Mouse (Mus musculus): Measurements from ENCODE around the gene Galr2.

Galr2 gene

DNA sequence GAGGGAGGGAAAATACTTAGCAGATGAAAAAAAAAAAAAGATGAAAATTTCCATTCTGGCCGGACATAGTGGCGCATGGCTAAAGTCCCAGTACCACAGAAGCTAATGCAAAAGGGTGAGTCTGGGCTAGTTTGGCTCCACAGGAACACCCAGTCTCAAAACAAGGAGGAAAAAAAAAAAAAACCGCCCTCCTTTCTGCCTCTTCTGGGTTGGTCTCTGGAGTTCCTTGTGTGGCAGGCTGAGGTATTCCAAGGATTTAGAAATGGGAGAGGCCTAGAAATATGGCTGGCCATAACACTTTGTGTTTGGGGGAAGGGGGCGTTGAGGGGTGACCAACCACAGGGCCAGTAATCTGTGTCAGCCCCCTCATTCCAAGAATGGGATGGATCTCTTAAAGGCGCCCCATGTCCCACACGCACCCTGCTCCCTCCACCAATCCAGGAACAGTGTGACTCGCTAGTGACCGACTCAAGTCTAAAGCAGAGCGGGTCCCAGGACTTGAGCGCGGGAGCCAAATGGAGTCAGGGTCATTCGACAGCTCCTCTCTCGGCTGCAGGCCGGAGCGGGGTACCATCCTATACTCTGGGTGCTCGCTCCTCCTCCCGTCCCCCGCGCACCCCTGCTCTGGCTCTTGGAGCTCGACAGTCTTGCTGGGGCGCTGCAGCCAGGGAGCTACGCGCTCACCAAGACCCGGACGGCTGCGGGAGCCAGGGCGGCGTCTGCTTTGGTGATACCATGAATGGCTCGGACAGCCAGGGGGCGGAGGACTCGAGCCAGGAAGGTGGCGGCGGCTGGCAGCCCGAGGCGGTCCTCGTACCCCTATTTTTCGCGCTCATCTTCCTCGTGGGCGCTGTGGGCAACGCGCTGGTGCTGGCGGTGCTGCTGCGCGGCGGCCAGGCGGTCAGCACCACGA, at the start of gene Galr2:
Galr2 (plus strand) TSS at position 189 of the 913 bp plus-strand sequence.
- peak in 1 of 2 experiments; percentile 29 for DNase-seq

DNA sequence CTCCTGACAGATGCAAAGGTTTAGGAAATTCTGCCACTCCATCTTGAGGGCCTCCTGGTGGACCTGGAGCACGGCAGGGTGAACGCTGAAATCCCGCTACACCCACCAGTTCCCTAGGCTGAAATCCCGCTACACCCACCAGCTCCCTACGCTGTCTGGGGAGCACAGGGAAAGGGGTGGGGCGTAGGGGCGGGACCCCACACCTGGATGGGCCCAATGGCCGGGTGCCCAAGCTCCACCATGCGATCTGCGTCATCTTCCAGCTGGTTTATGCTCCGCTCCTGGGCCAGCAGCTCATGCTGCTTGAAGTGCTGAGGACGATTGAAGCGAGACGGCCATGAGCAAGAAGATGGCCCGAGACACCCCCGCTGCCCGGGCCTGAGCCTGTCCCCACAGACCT, 48.3 kb upstream of the Galr2 start:
- no peak for DNase-seq

DNA sequence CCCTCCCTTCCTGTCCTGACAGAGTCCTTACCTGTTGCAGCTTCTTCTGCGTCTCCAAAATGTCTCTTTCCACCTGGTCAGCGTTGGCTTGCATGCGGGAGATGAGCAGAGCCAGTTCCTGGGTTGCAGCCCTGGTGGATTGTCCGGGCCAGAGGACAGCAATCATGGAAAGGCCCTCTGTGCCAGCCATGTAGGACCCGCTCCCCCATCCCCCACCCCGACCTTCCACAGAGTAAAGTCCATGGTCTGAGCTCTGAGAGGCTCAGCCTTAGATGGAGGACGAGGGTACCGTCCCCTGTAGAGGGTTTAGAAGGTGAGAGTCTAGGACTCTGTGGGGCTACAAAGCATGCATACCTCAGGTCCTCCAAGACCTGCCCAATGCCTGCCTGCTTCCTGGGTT, 45.8 kb upstream of the Galr2 start:
- DNase-seq, result no peak

DNA sequence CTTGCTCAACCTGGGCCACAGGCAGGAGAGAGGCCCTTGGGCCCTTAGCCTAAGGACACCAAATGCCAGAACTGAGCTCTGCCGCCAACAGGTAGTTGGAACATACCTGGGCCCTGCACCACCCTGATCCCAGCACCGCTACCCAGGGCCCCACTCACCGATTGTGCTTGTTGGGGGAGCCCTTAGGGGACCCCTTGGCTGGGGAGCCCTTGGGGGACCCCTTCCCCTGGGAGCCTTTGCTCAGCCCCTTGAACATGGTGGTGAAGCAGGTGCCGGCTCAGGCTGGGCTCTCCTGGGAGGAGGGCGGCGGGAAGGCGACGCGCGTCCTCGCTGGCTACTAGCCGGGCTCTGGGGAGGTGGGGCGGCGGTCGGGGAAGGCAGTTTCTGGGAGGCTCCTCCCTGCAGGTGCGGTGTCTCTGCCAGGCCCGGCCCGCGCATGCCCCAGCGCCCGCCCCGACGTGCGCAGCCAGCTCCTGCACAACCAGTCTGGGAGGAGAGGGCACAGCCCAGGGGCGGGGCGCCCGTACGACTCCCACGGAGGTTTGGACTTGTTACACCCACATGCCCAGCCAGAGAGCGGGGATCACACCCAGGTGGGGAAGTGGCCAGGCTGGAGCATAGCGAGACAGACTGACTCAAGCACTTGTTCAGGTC, 42.9 kb upstream of the Galr2 start, which contains the start of gene Evpl:
Evpl (minus strand) TSS at position 336 of the 654 bp plus-strand sequence.
- no peak for DNase-seq

DNA sequence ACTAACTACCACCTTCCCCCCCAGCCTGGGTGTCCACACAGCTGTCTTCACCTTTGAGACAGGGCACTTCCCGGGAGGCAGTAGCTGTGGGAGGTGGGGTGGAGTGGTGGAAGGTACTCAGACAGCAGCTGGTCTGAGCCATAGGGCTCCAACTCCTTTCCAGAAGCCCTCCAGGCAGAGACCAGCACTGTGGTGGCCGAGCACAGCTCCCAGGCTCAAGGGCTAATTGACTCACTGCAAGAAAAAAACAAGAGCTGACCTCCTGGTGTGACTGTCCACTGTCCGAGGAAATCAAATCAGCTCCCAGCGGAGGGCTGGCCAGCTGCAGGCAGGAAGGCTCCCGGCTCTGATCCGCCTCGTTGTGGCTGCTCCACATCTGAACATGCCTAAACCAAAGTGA, 40.9 kb upstream of the Galr2 start:
- no peak for DNase-seq

DNA sequence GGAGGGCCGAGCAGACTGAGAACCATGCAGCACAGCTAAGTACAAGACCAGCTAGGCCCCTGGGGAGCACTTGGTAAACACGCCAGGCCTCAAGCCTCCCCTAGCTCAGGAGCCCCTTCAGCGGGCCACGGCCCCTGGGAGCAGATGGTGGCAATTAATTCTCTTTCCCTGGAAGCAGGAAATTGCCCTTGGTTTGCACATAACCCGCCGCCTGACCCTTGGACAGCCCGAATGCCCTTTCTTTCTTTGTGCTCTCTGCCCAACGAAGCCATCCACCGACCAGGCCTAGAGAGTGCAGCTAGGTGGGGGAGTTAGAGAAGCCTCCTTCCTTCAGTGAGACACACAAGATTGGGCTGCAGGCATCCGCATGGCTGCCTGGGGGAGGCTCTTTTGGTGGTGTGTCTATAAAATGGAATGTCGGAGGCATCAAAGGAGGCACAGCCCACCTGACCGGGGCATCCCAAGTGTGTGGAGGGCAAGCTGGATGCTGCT, 38.9 kb upstream of the Galr2 start:
- no peak for DNase-seq

DNA sequence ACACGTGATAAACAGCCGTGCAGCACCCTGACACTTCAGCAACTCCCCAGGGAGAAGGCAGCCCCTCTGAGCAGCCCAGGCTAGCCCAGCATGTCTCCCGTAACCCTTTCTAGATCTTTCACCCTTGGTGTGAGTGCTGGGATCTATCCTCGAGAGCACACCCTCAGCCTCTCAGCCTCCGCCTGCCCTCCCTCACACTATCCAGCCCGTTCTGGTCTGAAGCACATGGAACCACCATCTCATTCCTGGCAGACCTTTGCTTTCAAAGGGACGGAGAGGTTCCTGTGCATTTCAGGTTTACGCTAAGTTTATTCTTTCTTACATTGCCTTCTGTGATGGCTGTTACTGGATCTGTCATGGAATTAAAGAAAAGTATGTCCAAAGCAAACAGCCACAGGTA, 36.2 kb upstream of the Galr2 start:
- no peak for DNase-seq

DNA sequence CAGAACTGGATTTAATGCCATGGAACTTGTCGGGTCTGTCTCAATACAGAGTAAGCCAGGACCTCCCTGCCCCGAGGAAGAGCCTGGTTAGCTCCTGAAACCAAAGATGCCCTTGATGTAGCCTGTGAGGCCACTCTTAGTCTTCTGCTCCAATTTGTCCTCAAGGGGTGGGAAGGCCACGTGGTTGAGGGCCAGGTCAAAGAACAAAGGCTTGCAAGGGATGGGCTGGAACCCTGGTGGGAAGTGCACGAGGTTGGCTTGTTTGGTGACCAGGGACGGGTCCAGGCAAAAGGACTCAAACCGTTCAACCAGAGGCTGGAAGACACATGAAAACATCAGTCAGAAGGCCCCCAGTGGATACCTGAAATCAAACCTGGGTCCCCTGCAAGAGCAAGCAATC, 35.1 kb upstream of the Galr2 start:
- DNase-seq, result no peak

DNA sequence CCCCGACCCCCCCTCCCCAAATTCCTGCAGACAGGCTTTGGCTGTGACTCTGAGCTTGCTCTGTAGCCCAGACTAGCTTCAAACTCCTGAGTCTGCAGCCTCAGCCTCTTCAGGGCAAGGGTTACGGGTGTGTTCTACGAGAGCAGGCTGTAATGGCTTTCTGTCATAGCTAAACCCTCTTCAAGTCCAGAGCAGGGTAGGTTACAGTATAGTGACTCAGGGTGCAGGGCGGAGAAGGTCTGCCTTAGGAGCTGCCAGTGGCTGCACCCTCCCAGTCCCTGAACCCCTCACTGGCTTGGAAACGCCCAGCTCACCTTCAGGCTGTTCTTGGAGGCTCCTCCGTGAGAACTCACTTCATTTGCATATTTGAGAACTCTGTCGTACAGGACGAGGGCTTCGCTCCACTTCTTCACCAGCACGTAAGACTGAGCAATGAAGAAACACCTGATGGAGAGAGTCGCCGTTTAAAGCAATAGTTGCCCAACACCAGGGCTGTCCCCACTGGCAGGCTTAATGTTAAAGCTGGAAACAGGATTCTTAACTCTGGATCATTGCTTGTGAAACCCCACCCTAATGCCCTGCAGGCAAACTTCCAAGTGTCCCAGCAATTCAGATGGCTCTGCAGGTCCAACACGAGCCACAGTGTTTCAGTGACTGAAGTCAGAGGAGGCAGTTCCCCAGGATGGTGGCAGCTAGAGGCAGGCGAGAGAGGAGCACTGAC, 33.1 kb upstream of the Galr2 start:
- DNase-seq, result no peak

DNA sequence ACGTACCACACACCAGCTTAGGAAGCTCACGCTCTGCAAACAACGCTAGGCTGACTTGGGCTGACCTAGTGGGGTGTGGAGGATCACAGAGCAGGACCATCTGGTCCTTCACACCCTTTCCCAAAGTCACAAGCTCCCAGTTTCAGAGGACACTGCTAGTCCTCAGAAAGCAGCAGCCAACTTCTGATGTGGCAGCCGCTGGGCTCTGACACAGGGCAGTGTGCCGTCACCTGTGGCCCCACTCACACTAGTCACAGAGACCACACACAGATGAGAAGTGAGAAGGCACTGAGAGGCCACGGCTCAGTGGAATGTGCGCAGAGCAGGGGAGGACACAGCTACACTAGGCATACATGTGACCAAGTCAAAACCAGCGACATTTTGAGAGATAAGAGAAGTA, 29.8 kb upstream of the Galr2 start:
- DNase-seq, result no peak

DNA sequence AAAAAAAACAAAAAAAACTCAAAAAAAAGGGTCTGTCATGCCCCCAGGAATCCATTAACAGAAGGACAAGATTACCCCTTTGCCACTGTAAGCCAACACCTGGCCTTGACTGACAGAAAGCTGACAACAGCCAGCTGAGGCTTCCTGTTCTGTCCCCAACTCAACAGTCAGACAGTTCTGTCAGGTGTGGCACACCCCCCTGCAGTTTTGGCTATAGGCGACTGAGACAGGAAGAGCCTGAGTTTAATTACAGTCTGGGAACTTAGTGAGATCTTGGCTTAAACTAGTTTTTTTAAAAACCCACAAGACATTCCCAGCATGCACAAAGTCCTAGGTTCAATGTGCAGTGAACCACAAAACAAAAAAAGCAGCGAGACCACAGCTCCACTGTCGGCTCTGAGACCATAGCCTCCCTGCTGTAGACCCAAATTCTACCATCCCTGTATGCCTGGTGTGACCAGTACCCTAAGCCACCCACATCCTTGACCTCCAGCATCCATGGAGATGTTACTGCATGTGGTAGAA, 27.6 kb upstream of the Galr2 start:
- DNase-seq, result no peak

DNA sequence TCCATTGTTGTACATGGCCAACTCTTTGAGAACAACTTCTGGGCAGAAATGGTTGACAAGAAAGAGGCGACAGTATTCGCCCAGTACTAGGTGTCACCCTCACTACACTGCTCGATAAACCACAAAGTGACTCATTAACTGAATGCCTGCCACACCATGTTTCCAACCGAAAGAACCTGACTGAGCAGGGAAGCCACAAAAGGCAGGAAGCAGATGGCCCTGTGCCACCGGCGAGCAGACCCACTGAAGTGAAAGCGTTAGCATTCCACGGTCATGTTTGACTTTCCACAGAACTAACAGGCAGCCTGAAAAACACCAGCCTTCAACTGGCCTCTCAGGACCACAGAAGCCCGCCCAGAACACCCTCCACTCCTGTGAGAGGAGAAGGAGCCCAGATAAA, 26.1 kb upstream of the Galr2 start:
- DNase-seq, result no peak

DNA sequence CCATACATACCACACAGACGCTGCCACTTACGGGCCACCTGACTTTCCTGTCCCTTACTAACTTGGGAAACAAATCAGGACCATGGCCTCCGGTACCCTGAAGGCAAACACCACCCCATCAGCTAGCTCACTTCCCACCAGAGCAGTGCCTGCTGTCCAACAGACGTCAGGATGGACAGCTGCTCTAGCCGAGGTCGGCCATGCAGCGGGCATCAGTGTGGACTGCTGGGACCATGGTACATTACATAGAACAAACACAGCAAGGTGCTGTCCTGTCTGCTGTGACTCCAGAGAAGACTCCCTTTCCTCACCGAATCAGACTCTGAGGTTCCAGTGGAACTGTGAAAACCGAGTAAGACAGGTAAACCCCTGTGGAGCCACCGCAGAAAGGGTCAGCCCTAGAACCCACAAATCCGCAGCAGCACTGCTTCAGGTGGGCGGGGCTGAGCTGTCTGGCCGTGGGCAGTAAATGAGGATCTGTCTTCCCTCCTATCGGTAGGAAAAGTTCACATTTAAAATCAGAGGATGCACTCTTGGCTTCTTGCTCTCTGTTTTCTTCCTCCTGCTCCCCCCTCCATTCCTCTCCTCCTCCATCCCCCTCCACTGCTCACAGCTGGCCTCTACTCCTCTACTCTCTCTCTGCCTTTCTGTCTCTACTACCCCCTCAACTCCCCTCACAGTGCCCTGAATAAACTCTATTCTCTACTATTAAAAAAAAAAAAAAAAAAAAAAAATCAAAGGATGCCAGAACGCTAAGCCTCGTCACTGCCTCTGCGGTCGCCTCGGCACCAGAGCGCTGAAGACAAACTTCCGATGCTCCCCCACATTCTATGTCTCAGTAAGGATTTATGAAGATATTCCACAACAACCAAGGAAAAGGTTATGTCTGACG, 25.4 kb upstream of the Galr2 start:
- DNase-seq, result no peak

DNA sequence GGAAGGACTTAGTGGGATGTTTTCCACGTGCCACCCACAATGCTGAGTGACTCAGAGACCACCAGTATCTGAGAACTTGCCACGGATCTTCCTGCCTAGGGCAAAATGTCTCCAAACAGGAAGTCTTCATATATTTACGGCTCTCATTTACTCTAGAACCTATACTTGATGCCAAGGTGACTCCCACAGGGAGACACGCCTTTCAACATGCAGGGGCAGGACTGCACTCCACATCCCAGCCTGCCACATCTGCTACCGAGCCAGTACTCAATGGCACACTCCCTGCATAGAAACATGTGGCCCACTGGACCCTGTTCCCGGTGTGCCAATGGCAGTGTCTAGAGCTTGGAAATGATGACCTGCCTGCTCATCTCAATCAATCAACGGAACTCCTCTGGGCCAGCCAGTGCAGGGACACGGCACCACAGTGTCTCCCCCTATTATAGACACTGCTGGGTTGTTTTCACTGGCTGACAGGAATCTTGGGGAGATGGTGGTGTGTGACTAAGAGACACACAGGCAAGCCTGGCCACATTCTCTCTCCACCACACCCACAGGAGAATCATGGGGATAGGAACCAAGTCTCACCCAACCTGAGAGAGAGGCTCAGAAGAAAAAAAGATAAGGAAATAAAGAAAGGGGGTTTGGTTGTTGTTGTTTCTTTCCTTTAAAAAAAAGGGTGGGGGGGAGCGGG, 24.6 kb upstream of the Galr2 start:
- no peak for DNase-seq

DNA sequence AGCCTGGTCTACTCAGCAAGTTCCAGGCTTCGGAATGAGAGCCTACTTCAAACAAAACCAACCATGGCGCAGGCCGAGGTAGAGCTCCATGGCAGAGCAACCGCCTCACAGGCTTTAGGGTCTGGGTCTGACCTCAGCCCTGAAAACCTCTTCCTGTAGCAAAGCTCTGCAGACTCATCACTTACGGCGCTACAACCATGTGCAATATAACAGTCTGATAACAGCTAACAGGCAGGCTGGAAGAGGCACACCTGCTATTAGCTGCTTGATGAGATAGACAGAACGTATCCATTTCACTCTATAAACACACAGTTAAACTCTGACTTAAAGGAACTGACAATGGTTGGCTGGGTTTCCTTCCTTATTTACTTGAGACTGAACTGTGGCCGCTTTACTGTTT, 21.3 kb upstream of the Galr2 start:
- DNase-seq, result no peak

DNA sequence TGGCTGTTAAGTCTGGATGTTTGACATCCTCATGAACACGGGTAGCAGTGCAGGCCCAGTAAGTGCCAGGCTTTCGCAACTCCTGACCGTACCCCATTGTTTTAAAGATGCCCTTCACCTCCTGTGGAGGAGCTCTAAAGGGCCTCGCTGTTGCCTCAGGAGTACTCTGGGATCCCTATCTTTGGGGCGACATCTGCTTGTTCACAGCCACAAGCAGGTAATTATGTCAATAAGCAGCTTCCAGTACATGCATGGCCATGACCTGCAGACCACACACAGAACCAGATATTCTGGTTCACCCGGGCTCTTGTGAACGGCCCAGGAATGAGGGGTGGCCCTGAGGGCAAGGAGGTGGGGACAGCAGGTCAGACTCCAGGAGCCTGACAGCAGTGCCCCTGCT, 20.5 kb upstream of the Galr2 start:
- no peak for DNase-seq

DNA sequence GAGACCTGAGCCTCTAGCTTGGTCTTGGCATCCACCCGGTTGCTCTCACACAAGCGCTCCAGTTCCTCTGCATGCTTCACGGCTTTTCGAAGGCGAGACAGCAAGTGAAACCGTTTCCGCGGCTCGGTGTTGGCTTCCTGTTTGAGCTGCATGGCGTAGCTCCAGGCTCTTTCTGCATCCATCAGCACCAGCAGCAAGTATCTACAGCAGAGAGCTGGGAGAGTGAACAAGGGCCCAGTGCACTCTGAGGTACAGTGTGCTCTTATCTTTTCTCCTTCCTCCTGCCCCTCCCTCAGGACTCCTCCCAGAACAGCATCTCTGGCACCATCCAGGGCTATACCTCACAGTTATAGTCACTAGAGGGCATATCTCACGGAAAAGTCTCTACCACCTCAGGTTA, 15.4 kb upstream of the Galr2 start:
- DNase-seq, result no peak

DNA sequence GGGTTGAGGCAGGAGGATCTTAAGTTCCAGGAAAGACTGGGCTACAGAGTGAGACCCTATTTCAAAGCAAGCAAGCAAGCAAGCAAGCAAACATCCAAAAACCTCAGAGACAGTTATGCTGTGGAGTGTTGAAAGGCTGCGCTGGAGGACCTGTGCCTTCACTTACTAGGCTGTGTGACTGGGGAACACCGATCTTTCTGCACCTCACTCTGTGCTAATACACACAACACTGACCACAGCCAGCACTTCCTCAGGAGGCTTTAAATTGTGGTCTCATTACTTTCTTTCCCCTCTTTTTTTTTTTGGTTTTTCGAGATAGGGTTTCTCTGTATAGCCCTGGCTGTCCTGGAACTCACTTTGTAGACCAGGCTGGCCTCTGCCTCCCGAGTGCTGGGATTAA, 14.9 kb upstream of the Galr2 start:
- DNase-seq, result no peak

DNA sequence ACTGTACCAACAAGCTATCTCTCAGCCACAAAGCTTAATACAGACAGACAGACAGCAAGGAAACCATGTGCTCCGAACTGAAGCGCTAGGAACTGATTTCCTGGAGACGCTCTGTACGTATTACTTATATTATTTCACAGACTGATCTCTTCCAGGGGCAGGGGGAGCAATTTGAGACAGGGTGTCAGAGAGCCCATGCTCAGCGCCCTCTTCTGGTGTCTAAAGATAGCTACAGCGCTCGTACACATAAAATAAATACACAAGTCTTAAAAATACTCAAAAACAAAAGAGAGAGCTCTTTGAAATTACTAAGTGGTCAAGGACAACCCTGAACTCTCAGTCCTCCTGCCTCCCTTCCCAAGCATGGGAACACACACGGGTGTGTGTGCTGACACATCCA, 13.1 kb upstream of the Galr2 start:
- DNase-seq, result no peak

DNA sequence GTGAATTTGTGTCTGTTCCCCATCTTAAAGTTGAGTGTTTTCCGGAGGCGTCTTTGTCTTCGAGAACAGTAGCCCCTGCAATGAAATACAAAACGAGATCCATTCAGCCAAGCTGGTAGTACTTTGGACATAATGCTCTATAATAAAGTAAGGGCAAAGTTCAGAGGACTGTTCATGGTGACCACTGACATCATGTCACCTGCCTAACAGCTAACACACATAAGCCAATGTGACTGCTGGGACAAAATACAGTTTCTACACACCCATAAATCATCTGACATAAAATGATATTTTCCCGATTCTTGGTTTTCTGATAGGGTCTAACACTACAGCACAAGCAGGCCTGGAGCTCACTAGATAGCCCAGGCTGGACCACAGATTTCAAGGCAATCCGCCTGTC, 12.4 kb upstream of the Galr2 start:
- DNase-seq, result no peak

DNA sequence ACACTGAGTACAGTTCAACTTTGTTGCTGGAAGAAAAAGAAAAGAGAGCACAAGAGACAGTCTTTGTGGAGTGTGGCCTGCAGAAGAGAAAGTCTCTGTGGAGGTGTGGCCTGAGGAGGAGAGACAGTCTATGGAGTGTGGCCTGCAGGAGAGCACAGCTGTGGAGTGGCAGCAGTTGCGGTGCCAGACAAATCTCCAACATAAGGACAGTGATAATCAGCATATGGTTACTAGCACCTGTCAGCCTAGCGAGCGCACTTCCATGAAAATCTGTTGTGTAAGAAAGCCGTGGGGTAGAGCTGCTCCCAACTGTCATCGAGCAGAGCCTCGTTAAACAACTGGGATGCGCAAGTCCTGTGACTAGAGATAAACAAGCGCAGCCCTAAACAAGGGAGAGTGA, 11.2 kb upstream of the Galr2 start:
- DNase-seq, result no peak

Data from cerebellum, postnatal 14 days (tissue).